Comparison of ENCODE assay signal across 11 mouse cellular contexts in genomic region chr7:142576472-142577326, GRCm38 (mm10). TPM values are rescaled to one million over a fixed set of nuclear protein-coding genes. Genes with fewer than 3 reads are reported as not detected.
A peak's percentile ranks its signal among the peaks of the same experiment; 100 is the strongest.
DNase-seq lines count a peak whose midpoint lies in the region; ATAC-seq and TF ChIP-seq lines count a peak whose summit lies in the region.
"Had no signal": no experiment of that assay in that cellular context is flagged by ENCODE, and none has a peak within 500 bp of the region (broad histone marks: within the 10 kb centered on the region; RNA-seq: fewer than 3 reads in every experiment).

No protein-coding gene starts in this region.

- peak overlapping the region; percentile 89 for H3K9ac ChIP-seq in heart, embryonic 12.5 days
- H3K9ac ChIP-seq in neural tube, embryonic 11.5 days (ENCODE audit: low read length): peak overlapping the region; percentile 41
- peak overlapping the region; percentile 89 for H3K9ac ChIP-seq in limb, embryonic 14.5 days (ENCODE audit: low read depth, low read length, severe bottlenecking)

- TF ChIP-seq POLR2A in limb, embryonic 14.5 days (IDR thresholded peaks at IDR 0.05; ENCODE audit: borderline replicate concordance, extremely low read depth, insufficient read depth, insufficient read length): no peak

- intact Hi-C loops in heart, postnatal 25 days (cut with DNase I): no loop called here
- intact Hi-C loops in left cerebral cortex, postnatal 36 days (cut with DNase I): no loop called here

- H3K4me1 ChIP-seq in heart, embryonic 12.5 days (replicated peaks): peaks cover 58% of the 10 kb centered on the region
- H3K4me1 ChIP-seq in neural tube, embryonic 11.5 days (ENCODE audit: control insufficient read depth, insufficient read depth, low read length): peaks cover 23% of the 10 kb centered on the region
- H3K4me1 ChIP-seq in limb, embryonic 14.5 days (ENCODE audit: control insufficient read depth, insufficient read depth, low read length): peaks cover 40% of the 10 kb centered on the region

- H3K9me3 ChIP-seq in heart, embryonic 12.5 days (replicated peaks): peaks cover 13% of the 10 kb centered on the region
- peaks cover 10% of the 10 kb centered on the region for H3K9me3 ChIP-seq in neural tube, embryonic 11.5 days (ENCODE audit: control insufficient read depth, low read length)
- H3K9me3 ChIP-seq in limb, embryonic 14.5 days (ENCODE audit: control insufficient read depth, low read length): peaks cover 17% of the 10 kb centered on the region

- no peak for ATAC-seq in heart, embryonic 12.5 days (ENCODE audit: insufficient number of reproducible peaks, low FRiP score)
- ATAC-seq in neural tube, embryonic 11.5 days (ENCODE audit: insufficient read depth, low FRiP score, low TSS enrichment): no peak
- ATAC-seq in limb, embryonic 14.5 days (ENCODE audit: low FRiP score, low read depth): no peak
- ATAC-seq in CD4-positive, CD25-positive, alpha-beta regulatory T cell, adult 4 months: no peak

- H3K36me3 ChIP-seq in heart, embryonic 12.5 days: 0 out of 2 replicates have a peak, but pooled peaks cover 7% of the 10 kb centered on the region
- H3K36me3 ChIP-seq in neural tube, embryonic 11.5 days (ENCODE audit: control insufficient read depth, insufficient read depth, low read length): no peaks in the 10 kb centered on the region
- peaks cover 14% of the 10 kb centered on the region for H3K36me3 ChIP-seq in limb, embryonic 14.5 days (ENCODE audit: control insufficient read depth, insufficient read depth, low read length)

- no peaks in the 10 kb centered on the region for H3K27me3 ChIP-seq in heart, embryonic 12.5 days (replicated peaks)
- no peaks in the 10 kb centered on the region for H3K27me3 ChIP-seq in neural tube, embryonic 11.5 days (ENCODE audit: control insufficient read depth, insufficient read depth, low read length)
- H3K27me3 ChIP-seq in limb, embryonic 14.5 days (ENCODE audit: control insufficient read depth, insufficient read depth, low read length): no peaks in the 10 kb centered on the region

- 61% methylated on average over 25 of the region's 25 CpGs for whole genome bisulfite sequencing in heart, embryonic 12.5 days
- WGBS in neural tube, embryonic 11.5 days: 81% methylated on average over 25 of the region's 25 CpGs
- 60% methylated on average over 25 of the region's 25 CpGs for WGBS in limb, embryonic 14.5 days

- H3K27ac ChIP-seq in heart, embryonic 12.5 days (ENCODE audit: poor library complexity, severe bottlenecking): peak overlapping the region; percentile 98
- peak overlapping the region; percentile 2; the same call in 1 of the 2 replicates for H3K27ac ChIP-seq in neural tube, embryonic 11.5 days (ENCODE audit: low read depth, low read length)
- H3K27ac ChIP-seq in limb, embryonic 14.5 days (replicated peaks; ENCODE audit: low read depth, low read length): peak overlapping the region; percentile 96
- H3K27ac ChIP-seq: left cerebral cortex, adult 2 months had no signal

- peak overlapping the region; percentile 56 for H3K4me3 ChIP-seq in heart, embryonic 12.5 days
- peak overlapping the region; percentile 33 for H3K4me3 ChIP-seq in neural tube, embryonic 11.5 days (ENCODE audit: low read depth, low read length)
- H3K4me3 ChIP-seq in limb, embryonic 14.5 days (replicated peaks; ENCODE audit: low read length): peak overlapping the region; percentile 52
- H3K4me3 ChIP-seq: left cerebral cortex, adult 2 months had no signal

- DNase-seq in heart, postnatal 25 days (ENCODE audit: low spot score): no peak
- DNase-seq in neural tube, embryonic 11.5 days (ENCODE audit: low spot score): no peak
- no peak for DNase-seq in neural tube, embryonic 10.5 days (ENCODE audit: extremely low spot score, low spot score)
- DNase-seq in limb, embryonic 14.5 days (ENCODE audit: low spot score): no peak
- DNase-seq in left cerebral cortex, postnatal 36 days (ENCODE audit: low spot score in 2 of 2): no peak
- no peak for DNase-seq in adrenal gland, postnatal 4 days (ENCODE audit: low spot score in 2 of 2)
- DNase-seq: adrenal gland, adult 2 months; heart, postnatal 14 days had no signal

- H3K4me2 ChIP-seq in heart, embryonic 12.5 days: peak overlapping the region; percentile 67
- peak overlapping the region; percentile 9 for H3K4me2 ChIP-seq in neural tube, embryonic 11.5 days (ENCODE audit: low read depth)
- peak overlapping the region; percentile 58 for H3K4me2 ChIP-seq in limb, embryonic 14.5 days (replicated peaks; ENCODE audit: low read depth, low read length, severe bottlenecking)

RNA-seq across cellular contexts. Expression of gene Mrpl23, which starts 44.2 kb away (rescaled TPM):
- 12.0 and 15.2 TPM in 2 replicates for polyA plus RNA-seq in heart, embryonic 12.5 days (2016; fragmentation: Nextera tagmentation; extraction: Ambion mirVana)
- total RNA-seq in heart, postnatal 25 days (2021): 10 to 100 TPM; 16.1 to 39.0 TPM
- polyA plus RNA-seq in neural tube, embryonic 11.5 days (2014; fragmentation: Nextera tagmentation; extraction: Ambion mirVana): 10.6 and 20.0 TPM in 2 replicates
- polyA plus RNA-seq in limb, embryonic 14.5 days (2012; rRNA removed): 94.6 and 97.2 TPM in 2 replicates
- 30.0 and 40.8 TPM in 2 replicates for polyA plus RNA-seq in limb, embryonic 14.5 days (2014; fragmentation: Nextera tagmentation; extraction: Ambion mirVana)
- 1 to 10 TPM; 2.9 to 6.0 TPM for total RNA-seq in left cerebral cortex, postnatal 36 days (2021)
- 1 to 10 TPM; 2.6 to 3.0 TPM for polyA plus RNA-seq in CD4-positive, CD25-positive, alpha-beta regulatory T cell, adult 4 months (2017; shearing (Covaris generic))
- total RNA-seq in adrenal gland, postnatal 4 days (2021): 1 to 10 TPM; 8.2 to 9.5 TPM

Comparison
In these comparisons a context has a peak if more than half of its experiments do, and no peak if none do; other contexts are left out.
1. H3K27ac ChIP-seq: peak in every context shown above with its lines; median percentile 98 in heart, embryonic 12.5 days; 96 in limb, embryonic 14.5 days; 2 in neural tube, embryonic 11.5 days.
2. H3K4me2 ChIP-seq: peak in every context shown above with its lines; median percentile 67 in heart, embryonic 12.5 days; 58 in limb, embryonic 14.5 days; 9 in neural tube, embryonic 11.5 days.